Mouse (Mus musculus): ENCODE results near the gene Kcnt2.

DNA sequence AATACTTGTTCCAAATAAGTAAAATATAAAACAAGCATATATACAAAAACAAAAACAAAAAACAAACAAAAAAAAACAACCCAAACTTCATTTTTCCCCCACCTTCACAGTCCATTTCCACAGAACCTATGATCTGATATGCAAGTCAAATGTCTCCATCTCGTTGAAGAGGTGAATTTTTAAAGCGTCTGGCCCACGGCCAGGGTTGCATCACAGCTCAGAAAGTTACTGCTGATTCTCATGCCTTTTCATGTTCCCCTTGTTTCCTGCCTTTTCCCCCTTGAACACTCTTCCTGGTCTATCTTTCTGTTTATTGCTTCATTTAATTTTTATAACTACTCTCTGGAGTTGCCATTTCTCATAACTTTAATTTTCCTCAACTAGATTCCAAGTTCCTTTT, 18.7 kb downstream of the Kcnt2 start:
- no peak for TF ChIP-seq CTCF (IDR thresholded peaks at IDR 0.05; ENCODE audit: low read depth, low read length)
- TF ChIP-seq POLR2A (IDR thresholded peaks at IDR 0.05; ENCODE audit: borderline replicate concordance, low read depth, low read length), result no peak

All from bone marrow macrophage, adult 2 months (primary cell).